Mouse (Mus musculus) layer of hippocampus, adult 18-20 months (tissue): ENCODE data around the gene Isl1. TPM values are rescaled to one million over a fixed set of nuclear protein-coding genes. Genes with fewer than 3 reads are reported as not detected.

Experiments
- DNase-seq, 2 experiments: peaks; one replicate each; pipeline ENCODE4 v3.0.0; 2022; ENCODE audit warnings: low spot score in 2 of 2
- total RNA-seq, 2 experiments: library from RNA; stranded (reverse); gene quantifications; 2 replicates each; pipeline ENCODE4 v1.2.3; 2021

Gene Isl1
- total RNA-seq, 2 experiments from 2014 or later, result not detected

GRCm38 (mm10) chr13:116295401-116295800 is 14.1 kb downstream of the Isl1 start:
- no peak for DNase-seq

- DNase-seq, result no peak
These were observed 14.8 kb downstream of the Isl1 start for GRCm38 (mm10) chr13:116294734-116295133.

GRCm38 (mm10) chr13:116294151-116294461 is 15.4 kb downstream of the Isl1 start:
- DNase-seq, result no peak

GRCm38 (mm10) chr13:116293301-116294150 is 16.0 kb downstream of the Isl1 start:
- DNase-seq, result no peak

- no peak for DNase-seq
These were observed 19.8 kb downstream of the Isl1 start for GRCm38 (mm10) chr13:116289655-116290054.

GRCm38 (mm10) chr13:116279207-116279772 is 30.2 kb downstream of the Isl1 start:
- DNase-seq, result no peak
